Mouse (Mus musculus): Measurements from ENCODE around the gene Eef1akmt2.

Gene Eef1akmt2

DNA sequence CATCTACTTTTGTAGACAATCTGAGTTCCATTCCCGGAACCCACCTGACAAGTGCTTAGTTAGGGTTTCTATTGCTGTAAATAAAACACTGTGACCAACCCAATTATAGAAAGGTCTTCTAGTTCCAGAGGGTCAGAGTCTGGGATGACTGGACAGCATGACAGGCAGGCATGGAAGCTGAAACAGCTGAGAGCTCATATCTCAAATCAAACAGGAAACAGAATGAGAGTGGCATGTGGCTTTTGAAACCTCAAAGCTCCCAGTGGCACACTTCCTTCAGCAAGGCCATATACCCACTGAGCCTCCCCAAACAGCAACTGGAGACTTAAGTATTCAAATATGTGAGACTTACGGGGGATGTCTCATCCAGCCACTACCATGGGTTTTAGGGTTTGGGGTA, 20.6 kb upstream of the Eef1akmt2 start:
- in situ Hi-C loops (cut with MboI): no loop called here

DNA sequence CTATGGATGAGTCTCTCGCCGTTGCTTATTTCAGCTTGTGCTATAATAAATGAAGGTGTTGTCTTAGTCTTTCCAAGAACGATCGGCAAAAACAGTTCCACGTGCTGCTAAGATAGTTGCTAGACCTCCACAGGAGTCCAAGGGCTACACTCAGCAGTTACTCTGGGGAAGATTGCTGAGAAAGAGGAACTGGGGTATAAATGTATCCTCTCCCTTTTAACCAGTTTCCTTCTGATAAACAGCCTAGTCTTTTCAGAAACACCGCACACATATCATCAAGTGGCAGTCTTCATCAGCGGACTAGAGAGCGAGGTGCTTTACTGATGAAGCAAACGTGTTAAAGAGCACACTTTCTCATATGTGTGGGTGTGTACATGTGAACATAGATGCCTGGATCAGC, 13.8 kb upstream of the Eef1akmt2 start:
- in situ Hi-C loops (cut with MboI): no loop called here

DNA sequence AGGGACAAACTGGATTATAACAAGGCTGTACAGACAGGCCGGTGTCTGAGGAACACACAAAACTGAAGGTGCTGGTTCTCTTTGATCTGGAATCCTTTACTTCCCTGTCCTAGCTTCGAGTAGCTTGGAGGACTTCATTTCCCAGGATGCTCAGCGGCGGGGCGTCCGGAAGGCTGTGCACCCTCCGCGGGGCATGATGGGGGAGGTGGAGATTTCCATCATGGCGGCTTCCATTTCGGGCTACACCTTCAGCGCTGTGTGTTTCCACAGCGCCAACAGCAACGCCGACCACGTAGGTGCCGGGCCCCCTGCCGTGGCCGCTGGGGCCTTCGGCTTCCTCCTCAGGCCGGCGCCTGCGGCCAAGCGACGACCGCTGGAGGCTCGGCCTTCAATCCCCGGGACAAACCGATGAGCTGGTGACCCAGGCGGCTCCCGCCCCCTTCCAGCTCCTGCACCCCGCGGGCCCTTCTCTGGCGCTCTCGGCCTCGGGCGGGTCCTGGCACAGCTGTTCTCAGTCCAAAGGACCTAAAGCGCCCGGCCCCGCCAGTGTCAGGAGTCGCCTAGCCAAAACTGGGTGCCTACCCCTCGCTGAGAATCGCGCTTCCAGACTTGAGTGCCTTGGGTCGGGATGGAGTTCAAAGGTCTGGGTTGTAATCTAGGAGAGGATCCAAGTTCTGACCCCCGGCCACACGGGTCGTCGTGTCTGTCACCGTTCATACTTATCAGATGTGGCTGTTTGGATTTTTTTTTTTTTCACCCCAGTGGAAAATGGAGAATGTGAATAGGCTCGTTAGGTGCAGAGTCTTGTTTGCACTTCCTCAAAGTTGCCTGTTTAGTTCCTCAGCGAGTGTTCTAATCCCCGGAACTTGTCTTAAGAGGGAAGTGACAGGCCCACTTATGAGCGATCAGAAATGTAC, 6.8 kb upstream of the Eef1akmt2 start, which contains the start of gene Abraxas2:
Gene Abraxas2, plus strand, starts transcription at position 184 of the 917 bp plus-strand sequence.
- in situ Hi-C loops (cut with MboI): no loop called here

DNA sequence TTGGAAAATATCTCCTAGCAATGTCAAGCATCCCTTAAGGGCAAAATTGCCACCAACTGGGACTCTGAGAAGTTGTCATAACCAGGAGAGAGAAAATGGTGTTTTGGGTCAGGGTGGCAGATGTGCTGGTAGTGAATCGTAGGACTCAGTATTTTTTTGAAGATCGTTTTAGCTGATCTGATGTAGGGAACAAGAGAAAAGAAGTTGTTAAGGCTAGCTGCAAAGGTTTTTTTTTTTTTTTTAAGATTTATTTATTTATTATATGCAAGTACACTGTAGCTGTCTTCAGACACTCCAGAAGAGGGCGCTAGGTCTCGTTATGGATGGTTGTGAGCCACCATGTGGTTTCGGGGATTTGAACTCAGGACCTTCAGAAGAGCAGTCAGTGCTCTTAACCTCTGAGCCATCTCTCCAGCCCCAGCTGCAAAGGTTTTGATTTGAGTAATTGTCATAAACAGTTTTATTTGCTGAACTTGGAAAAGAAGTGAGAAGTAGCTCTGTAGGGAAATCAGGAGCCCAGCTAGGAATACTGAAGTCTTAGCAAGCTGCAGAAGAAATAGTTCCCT, 5.7 kb upstream of the Eef1akmt2 start:
- in situ Hi-C loops (cut with MboI): no loop called here

DNA sequence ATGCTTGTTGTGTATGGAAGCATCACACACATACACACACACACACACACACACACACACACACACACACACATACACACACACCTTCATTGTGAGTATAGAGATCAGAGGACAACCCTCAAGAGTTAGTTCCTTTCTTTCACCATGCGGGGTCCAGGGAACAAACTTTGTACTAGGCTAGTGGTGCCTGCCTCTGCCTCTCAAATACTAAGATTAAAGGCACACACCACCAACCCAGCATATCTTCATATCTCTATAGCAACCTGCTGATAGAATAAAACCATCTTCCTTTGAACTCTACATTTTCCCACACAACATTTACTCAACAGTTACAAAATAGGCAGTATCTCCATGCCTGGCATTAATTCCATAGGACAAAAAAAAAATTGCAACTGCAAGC, 3.6 kb upstream of the Eef1akmt2 start:
- in situ Hi-C loops (cut with MboI): no loop called here

DNA sequence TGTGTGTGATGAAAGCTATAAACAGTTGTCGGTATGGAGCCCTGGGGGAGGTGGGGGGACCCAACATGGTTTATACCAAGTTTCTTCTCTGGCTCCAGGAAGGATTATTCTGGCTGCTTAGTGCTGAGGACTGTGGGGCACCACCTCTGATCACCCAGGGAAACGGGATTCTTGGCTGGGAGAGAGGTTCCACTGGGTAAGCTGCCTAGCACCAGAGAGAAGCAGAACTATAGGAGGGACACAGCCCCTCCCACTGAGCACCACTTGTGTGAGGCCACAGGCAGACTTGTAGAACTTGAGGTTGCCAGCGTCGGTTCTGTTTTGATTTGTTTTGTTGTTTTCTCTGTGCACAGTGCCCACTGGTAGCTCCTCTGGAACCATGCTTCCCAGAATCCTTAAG, 1.5 kb upstream of the Eef1akmt2 start:
- in situ Hi-C loops (cut with MboI): no loop called here

DNA sequence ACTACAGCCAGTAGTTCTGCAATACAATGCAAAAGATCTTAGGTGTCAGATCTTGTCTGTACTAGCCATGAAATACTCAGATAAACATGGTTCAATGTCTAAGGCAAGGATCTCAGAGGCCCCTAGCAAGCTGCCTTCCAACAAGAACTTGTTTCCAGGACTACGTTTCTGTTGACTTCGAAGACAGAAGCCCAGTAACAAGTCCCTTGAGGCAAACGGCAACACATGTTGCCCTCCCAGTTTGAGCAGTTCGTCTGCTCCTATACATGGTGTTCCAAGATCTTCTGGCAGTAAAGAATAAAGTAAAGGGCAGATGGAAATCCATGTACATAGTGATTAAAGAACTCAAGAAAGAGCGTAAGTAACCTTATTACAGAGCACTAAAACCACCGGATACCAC, 888 bp upstream of the Eef1akmt2 start:
- in situ Hi-C loops (cut with MboI): no loop called here

DNA sequence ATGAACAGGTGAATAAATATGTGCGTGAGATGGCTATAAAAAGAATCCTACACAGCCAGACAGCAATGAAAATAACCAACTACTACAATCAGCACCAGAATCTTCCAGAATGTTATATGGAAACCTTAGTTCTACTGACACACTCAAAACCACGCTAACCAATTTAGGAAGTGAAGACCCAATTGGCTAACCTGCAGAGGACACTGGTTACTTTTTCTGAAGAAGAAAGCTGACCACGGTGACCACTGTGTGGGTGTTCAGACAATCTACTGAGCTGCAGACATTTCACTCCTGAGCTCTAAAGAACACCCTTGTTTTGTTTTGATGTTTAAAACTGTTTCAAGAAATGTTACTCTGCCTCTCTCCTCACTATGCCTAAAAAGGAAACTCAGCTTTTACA, 9.3 kb downstream of the Eef1akmt2 start:
- in situ Hi-C loops (cut with MboI): no loop called here

DNA sequence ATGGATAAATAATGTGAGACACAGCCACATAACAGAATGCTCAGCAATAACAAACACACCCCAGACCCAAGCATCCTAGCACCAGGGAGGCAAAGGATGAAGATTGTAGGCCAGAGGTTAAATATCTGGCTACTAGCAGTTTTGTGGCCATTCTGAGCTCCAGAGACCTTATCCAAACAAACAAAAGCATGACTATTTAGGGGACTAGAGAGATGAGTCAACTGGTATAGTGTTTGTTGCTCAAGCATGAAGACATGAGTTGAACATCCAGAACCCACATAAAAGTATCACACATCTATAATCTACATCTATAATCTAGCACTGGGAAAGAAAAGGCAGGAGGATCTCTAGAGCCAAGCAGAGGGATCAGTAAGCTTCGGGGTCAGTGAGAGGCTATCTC, 10.0 kb downstream of the Eef1akmt2 start:
- in situ Hi-C loops (cut with MboI): no loop called here

DNA sequence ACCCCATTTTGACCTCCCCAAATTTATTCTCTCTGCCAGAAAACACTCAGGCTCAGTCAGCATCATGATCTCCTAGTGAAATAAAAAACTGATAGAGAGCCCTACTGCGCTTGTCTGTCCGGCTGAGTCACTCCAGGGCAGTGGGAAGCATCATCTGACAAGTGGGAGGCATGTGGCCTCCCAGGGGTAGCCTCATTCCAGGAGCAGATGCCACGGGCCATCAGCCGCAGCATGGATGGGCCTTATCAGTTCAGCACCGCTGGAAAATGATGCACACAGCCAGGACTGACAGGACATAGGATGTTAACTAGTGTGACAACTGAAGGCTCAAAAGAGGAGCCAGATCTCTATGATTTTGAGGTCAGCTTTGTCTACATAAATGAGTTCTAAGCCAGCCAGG, 11.2 kb downstream of the Eef1akmt2 start:
- in situ Hi-C loops (cut with MboI): no loop called here

DNA sequence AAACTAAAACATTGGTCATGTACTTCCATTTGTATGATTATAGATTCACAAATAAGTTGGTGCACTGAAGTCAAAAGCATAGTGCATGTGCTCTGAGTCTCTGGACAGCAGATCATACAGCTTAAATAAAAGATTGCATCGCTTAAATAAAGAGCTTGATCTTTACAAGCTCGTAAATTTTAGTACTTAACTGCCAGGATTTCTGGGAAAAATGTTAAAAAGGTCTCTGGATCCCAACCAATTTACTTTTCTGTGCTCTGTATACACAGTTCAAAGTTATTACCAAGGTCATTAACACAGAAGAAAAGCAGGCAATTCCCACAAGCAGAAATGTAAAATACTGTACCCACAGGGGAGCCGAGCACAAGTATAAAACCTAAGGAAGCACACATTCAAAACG, 21.5 kb downstream of the Eef1akmt2 start:
- in situ Hi-C loops (cut with MboI): no loop called here

DNA sequence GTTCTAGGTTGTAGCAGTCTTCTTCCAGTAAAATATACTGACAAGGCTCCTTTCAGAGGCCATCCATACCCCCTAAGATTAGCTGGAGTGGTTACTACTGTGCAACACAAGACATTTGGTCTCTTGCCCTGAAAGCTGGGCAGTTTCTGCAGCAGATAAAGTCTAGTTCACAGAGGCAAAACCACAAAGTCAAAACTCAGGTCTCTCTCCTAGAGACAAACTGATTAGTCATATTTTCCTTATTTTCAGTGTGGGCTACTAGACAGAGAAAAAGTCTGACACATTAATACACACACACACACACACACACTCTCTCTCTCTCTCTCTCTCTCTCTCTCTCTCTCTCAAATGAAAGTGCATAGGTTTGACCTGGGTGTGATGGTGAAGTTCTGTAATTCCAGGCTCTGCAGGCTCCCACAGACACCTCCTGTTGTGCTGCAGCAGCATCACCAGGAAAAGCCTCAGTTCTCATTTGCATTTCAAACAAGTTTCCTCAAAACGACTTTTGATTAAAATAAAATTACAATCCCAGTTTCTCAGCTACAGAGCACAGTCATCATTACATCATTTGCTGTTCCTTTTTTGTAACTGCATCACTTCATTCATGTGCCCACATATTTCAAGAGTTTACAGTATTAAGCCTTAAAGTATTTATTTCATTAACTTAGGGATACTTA, 28.0 kb downstream of the Eef1akmt2 start:
- in situ Hi-C loops (cut with MboI): no loop called here

DNA sequence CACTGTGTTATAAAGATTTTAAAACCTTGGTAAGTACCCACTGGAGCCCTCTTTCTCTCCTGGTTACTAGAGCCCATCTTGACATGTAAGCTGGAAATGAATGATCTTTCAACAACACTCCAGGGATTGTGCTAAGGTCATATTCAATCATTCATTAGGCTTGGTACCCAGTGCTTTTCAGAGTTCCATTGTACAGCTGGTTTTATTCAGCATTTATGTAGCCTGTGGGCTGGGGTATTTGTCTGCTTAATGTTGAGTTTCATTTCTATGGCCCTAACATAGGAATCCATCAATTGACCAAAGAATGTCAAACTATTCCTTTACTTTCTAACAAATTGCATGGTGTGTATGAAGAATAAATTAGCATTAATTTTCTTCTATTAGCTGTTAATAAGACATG, 28.6 kb downstream of the Eef1akmt2 start:
- in situ Hi-C loops (cut with MboI): no loop called here

DNA sequence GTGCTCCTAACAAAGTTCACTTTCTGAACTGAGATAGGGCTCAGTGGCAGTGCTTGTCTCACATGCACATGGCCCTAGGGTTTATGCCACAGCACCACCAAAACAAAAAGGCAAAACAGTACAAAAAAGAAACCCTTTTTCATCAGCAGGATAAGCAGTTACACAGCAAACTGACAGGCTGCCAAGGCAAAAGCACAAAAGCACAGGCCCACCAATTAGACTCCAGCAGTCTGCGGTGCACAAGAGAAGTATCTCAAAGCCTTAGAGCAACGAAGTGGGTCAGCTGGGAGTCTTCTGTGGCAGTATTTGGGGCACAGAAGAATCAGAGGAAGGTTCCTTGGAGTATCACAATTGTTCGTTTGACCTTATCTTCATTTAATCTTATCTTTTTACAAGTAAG, 31.8 kb downstream of the Eef1akmt2 start:
- in situ Hi-C loops (cut with MboI): no loop called here

DNA sequence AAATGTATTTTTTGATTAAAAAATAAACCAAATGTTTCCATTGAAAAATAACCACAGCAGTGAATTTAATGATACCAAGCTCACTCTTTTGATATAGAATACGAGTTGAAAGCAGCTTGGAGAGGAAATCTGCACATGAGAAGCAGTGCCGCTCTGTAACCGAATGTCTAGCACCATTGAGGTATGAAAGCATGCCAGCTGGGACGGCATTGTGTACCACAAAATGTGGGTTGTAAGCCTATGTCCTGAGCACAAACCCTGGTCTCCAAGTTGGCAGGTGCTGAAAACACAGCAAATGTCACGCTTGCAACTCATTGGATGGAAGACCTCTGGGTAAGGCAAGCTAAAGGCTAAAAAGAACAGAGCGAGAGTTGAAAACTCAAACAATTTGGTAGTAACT, 35.4 kb downstream of the Eef1akmt2 start:
- in situ Hi-C loops (cut with MboI): no loop called here

DNA sequence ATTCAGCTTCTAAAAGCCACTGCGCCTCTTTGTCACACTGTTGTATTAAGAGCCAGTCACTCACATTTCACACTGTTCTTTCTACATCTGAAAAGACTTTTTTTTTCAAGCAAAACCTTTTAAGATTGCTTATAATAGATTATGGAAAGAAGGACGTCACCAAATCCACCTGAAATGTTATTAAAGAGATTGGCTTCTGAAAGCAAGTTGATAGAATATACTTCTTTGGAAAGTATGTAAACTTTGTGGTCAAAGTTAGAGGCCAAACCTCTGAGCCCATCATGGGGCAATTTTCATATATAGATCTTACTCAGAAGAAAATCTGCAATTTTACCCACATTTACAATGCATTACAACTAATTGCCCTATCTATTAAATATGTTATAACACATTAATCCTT, 35.9 kb downstream of the Eef1akmt2 start:
- in situ Hi-C loops (cut with MboI): no loop called here

DNA sequence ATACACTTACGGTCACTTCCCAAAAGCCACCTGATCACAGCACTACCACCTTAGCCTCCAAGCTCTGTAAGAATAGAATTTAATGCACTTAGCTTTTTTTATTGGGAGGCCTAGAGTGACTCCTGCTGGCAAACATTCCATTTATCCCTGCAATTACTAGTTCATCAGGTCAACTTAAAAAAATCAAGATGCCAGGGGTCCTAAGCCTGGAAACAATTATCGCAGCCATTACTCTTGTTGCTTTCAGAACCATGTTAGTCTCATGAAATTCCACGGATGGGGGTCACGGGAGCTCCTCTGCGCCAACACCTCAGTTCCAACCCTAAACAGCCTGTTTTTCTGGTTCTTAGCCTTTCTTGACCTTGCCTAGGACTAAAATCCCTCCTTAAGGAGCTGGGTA, 37.4 kb downstream of the Eef1akmt2 start:
- in situ Hi-C loops (cut with MboI): no loop called here

DNA sequence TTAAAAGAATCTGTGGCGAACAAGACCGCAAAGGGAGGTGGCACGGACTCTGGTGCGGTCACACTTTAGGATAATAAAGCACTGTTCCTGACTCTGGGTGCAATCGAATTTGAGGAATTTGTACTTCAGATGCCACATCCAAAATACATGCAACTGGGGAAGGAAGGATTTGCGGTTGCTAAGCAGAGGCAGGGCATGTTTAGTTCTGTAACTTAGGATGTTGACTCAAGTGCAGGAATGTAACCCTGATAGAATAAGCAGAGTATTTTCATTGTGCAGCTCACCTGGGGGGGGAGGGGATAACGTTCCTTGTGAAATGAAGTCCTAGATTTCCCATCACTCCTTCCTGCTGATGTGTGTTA, 38.4 kb downstream of the Eef1akmt2 start:
- in situ Hi-C loops (cut with MboI): no loop called here

DNA sequence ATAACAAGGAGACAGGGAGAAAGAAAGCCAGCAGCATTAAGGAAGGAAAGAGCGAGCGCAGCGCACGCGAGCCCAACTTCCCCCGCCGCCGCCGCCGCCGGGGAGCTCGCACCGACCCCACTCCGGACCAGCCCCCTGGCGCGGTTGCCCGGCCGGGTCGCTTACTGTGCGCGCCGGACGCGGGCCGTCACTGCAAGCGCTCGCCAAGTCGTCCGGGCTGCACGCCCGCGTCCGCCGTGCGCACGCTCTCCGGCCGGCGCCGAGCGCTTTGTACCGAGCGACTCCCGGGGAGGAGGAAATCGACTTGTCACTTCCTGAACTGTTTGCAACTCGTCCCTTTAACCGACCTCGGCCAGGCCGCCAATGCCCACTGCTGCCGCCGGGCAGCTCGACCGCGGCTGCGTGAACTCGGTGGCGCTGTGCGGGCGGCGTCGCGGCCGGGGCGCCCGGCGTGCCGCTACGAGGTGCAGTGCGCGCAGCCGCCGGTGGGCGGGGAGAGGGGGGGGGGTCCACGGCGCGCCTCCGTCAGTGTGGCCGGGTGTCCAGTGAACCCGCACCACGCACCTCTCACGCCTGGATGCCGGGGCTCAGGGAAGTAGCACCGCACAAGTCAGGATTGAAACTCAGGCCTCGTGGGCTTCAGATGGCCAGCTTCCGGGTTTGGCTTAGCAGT, 38.9 kb downstream of the Eef1akmt2 start, which contains the start of gene Fam53b:
Gene Fam53b, minus strand, starts transcription at position 471 of the 673 bp plus-strand sequence.
- in situ Hi-C loops (cut with MboI): no loop called here

DNA sequence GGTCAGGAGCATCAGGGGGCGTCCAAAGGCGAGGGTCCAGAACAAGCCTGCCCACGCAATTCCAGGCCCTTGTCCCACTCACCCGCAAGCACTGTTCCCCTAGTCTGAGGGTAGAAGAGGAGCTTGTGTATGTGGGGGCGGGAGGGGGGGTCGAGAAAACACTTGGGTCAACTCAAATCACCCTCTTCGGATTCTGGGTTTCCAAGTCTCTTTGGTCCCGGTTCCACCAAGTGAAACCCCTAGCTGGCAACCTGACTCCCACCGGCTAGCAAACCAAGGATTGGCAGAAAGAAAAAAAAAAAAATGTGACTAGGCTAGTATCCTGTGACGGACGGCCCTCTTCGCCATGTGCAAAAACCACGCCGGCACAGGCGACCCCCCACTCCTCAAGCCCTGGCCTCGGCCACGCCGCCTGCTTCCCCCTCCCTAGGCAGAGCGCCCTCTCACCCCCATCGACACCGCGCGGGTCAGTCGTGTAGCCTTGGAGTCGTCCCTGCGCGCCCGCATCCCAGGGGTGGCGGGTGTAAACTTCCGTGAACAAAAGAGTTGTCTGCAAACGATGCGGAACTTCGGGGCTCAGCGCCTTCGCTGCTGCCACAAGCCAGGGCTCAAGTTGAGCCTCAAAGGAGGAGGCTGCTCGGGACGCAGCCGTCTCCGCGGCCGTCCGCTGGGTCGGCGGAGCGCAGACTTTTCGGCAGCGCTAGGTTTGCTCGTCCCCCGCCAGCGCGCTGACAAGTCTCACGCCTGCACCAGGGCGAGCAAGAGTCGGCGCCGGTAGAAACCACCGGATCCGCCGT, 39.7 kb downstream of the Eef1akmt2 start:
- in situ Hi-C loops (cut with MboI): no loop called here

Data from mature B cell (primary cell).